ENCODE assay signal across 8 mouse cellular contexts in genomic region chr16:20733731-20734730, GRCm38 (mm10). TPM values are rescaled to one million over a fixed set of nuclear protein-coding genes. Genes with fewer than 3 reads are reported as not detected.
DNase-seq lines count a peak whose midpoint lies in the region; ATAC-seq lines count a peak whose summit lies in the region.

Thpo (minus strand) TSS chr16:20734511.

- H3K9ac ChIP-seq in hindbrain, embryonic 12.5 days, result peak within 1 kb of the TSS; percentile 74
- peak within 1 kb of the TSS; percentile 80 for H3K9ac ChIP-seq in midbrain, embryonic 11.5 days (ENCODE audit: low read length)

- H3K4me2 ChIP-seq in hindbrain, embryonic 12.5 days (replicated peaks), result peak within 1 kb of the TSS; percentile 98
- H3K4me2 ChIP-seq in midbrain, embryonic 11.5 days, result peak within 1 kb of the TSS; percentile 98

- ATAC-seq in hindbrain, embryonic 12.5 days (ENCODE audit: low FRiP score), result no peak
- no peak for ATAC-seq in midbrain, embryonic 11.5 days (ENCODE audit: low FRiP score)
- ATAC-seq in frontal cortex, adult (ENCODE audit: low TSS enrichment), result no peak

- H3K27me3 ChIP-seq in hindbrain, embryonic 12.5 days, result peaks cover 34% of the 10 kb centered on the region
- peaks cover 27% of the 10 kb centered on the region for H3K27me3 ChIP-seq in midbrain, embryonic 11.5 days (ENCODE audit: control insufficient read depth, insufficient read depth, low read length)

- H3K36me3 ChIP-seq in hindbrain, embryonic 12.5 days, result peaks cover 18% of the 10 kb centered on the region; the same call in 1 of the 2 replicates
- H3K36me3 ChIP-seq in midbrain, embryonic 11.5 days (ENCODE audit: control insufficient read depth, insufficient read depth, low read length), result no peaks in the 10 kb centered on the region

- peaks cover 17% of the 10 kb centered on the region for H3K4me1 ChIP-seq in hindbrain, embryonic 12.5 days
- peaks cover 18% of the 10 kb centered on the region for H3K4me1 ChIP-seq in midbrain, embryonic 11.5 days (ENCODE audit: control insufficient read depth, insufficient read depth, low read length)

- peak within 1 kb of the TSS; percentile 80; the same call in 1 of the 2 replicates for H3K27ac ChIP-seq in hindbrain, embryonic 12.5 days
- no peak within 1 kb of the TSS for H3K27ac ChIP-seq in midbrain, embryonic 11.5 days (ENCODE audit: low read depth, low read length)

- H3K4me3 ChIP-seq in hindbrain, embryonic 12.5 days, result peak within 1 kb of the TSS; percentile 56
- H3K4me3 ChIP-seq in midbrain, embryonic 11.5 days (ENCODE audit: low read depth, low read length), result peak within 1 kb of the TSS; percentile 63

- WGBS in hindbrain, embryonic 12.5 days, result 3% methylated on average over 45 of the region's 45 CpGs
- 4% methylated on average over 45 of the region's 45 CpGs for WGBS in midbrain, embryonic 11.5 days

- H3K9me3 ChIP-seq in hindbrain, embryonic 12.5 days (replicated peaks), result no peaks in the 10 kb centered on the region
- no peaks in the 10 kb centered on the region for H3K9me3 ChIP-seq in midbrain, embryonic 11.5 days (ENCODE audit: control insufficient read depth, low read length)

- DNase-seq in layer of hippocampus, postnatal 36 days, result no peak
- DNase-seq in layer of hippocampus, adult 9-11 months, result no peak
- DNase-seq in embryo, embryonic 11 days, result peak; percentile 58
- DNase-seq in midbrain, embryonic 11.5 days (ENCODE audit: low spot score, missing footprints), result peak; percentile 91
- DNase-seq in right cerebral cortex, postnatal 10 days (ENCODE audit: low spot score in 2 of 2), result no peak
- no peak for DNase-seq in T-cell, adult 2 months (ENCODE audit: low spot score)

RNA-seq across cellular contexts. Expression of gene Thpo, which starts in this region (rescaled TPM):
- 10 to 100 TPM; 14.1 to 15.8 TPM for total RNA-seq in layer of hippocampus, postnatal 36 days (2021)
- polyA plus RNA-seq in hindbrain, embryonic 12.5 days (2016; fragmentation: Nextera tagmentation; extraction: Ambion mirVana), result 0.96 and 0.98 TPM in 2 replicates
- 0.37 and 0.71 TPM in 2 replicates for polyA plus RNA-seq in midbrain, embryonic 11.5 days (2014; fragmentation: Nextera tagmentation; extraction: Ambion mirVana)

Comparison
In these comparisons a context has a peak if more than half of its experiments do, and no peak if none do; other contexts are left out.
1. Peak in DNase-seq, H3K4me3 ChIP-seq, H3K9ac ChIP-seq and H3K4me2 ChIP-seq in midbrain, embryonic 11.5 days; RNA of the gene not detected or under 1 TPM.